Mouse (Mus musculus): ENCODE results near the gene Pde7b. TPM values are rescaled to one million over a fixed set of nuclear protein-coding genes. Genes with fewer than 3 reads are reported as not detected.

The Pde7b gene
- total and polyA plus RNA-seq, 3 experiments = 0.22 TPM; not detected in 2

DNA sequence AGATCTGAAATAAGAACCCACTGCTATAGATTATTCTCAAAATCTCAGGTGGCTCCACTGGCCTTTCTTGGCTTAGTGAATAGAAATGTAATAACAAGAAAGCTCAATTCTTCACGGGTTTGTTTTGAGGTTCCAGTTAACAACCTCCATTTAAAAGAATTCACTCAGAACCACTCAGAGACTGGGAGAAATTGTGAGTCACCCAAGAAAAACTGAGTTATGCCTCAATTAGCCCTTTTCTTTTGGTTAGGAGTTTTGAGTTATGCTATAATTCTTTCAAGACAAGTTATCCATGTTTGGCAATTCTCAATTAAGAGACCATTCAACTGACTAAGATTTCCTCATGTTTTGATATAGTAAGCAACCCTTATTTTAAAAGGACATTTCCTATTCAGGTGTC lies 260.9 kb downstream of the Pde7b start:
- no peak for TF ChIP-seq TAL1 (conservative IDR thresholded peaks at IDR 0.05; ENCODE audit: low read depth, low read length)
- no peak for TF ChIP-seq GATA2 (IDR thresholded peaks at IDR 0.05; ENCODE audit: borderline replicate concordance, low read depth, low read length)
- DNase-seq (ENCODE audit: low spot score) (no peak), ATAC-seq (ENCODE audit: extremely low read depth, insufficient number of reproducible peaks, low FRiP score, poor library complexity, severe bottlenecking) (no peak)
- no peak overlapping the region for H3K4me3 ChIP-seq (ENCODE audit: low read depth, low read length)
- H3K36me3 ChIP-seq (replicated peaks) = no peaks in the 10 kb centered on the region
- no peaks in the 10 kb centered on the region for H3K4me1 ChIP-seq (ENCODE audit: insufficient read depth, low read depth, low read length)
- H3K27me3 ChIP-seq (ENCODE audit: insufficient read depth, low read length) = peaks cover 8% of the 10 kb centered on the region
- no peaks in the 10 kb centered on the region for H3K9me3 ChIP-seq (replicated peaks)

DNA sequence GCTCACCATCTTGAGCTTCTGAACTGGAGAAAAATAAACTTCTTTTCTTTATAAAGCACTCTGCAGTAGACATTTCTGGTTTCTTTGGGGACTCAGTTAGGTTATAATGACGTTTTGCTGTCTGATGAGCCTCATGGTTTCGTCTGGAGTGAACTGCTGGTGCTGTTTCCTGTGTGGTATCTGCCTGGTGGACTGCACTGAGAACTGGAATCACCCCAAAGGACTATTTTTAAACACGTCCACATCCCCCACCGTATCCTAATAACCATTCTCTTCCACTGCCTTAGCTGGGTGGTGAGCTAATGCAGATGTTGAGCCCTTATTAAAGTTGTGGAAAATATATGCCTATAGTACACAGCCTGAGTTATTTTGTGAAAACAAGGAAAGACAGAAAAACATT lies 262.3 kb downstream of the Pde7b start:
- Histone ChIP-seq H3K4me3 (ENCODE audit: low read depth, low read length) (no peak overlapping the region), H3K27me3 (ENCODE audit: insufficient read depth, low read length) (peaks cover 8% of the 10 kb centered on the region), H3K4me1 (ENCODE audit: insufficient read depth, low read depth, low read length) (no peaks in the 10 kb centered on the region), H3K9me3 (replicated peaks) (no peaks in the 10 kb centered on the region), H3K36me3 (replicated peaks) (no peaks in the 10 kb centered on the region)
- TF ChIP-seq TAL1 (conservative IDR thresholded peaks at IDR 0.05; ENCODE audit: low read depth, low read length) (no peak), CTCF (IDR thresholded peaks at IDR 0.05; ENCODE audit: low read depth, low read length) (no peak), GATA1 (IDR thresholded peaks at IDR 0.05; ENCODE audit: borderline replicate concordance, low read length) (no peak), POLR2AphosphoS5 (IDR thresholded peaks at IDR 0.05; ENCODE audit: insufficient replicate concordance, low read depth, low read length) (no peak), GATA2 (IDR thresholded peaks at IDR 0.05; ENCODE audit: borderline replicate concordance, low read depth, low read length) (no peak)
- DNase-seq (ENCODE audit: low spot score) (no peak), ATAC-seq (ENCODE audit: extremely low read depth, insufficient number of reproducible peaks, low FRiP score, poor library complexity, severe bottlenecking) (no peak)

DNA sequence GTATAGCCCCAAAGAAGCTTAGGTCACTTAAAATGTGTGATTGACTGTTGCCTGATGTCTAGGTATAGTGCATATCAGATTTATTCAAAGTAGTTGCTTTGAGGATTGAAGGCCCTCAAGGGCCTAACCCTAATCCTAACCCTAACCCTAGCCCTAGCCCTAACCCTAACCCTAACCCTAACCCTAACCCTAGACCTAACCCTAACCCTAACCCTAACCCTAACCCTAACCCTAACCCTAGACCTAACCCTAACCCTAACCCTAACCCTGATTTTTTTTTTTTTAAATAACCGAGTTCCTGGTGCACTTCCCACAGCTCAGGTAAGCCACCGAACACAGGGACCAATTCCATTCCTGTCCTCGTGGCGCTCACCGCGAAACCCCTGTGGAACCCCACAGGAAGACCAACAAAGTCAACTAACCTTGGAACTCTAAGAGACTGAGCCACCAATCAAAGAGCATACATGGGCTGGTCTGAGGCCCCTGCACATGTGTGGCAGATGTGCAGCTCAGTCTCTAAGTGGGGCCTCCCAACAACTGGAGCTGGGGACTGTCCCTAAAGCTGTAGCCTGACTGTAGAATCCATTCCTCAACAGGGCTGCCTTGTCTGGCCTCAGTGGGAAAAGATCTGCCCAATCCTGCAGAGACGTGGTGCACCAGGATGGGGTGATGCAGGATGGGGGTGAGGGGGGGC lies 265.1 kb downstream of the Pde7b start:
- no peaks in the 10 kb centered on the region for H3K36me3 ChIP-seq (replicated peaks)
- no peaks in the 10 kb centered on the region for H3K4me1 ChIP-seq (ENCODE audit: insufficient read depth, low read depth, low read length)
- H3K4me3 ChIP-seq (ENCODE audit: low read depth, low read length) = no peak overlapping the region
- DNase-seq (ENCODE audit: low spot score) (no peak), ATAC-seq (ENCODE audit: extremely low read depth, insufficient number of reproducible peaks, low FRiP score, poor library complexity, severe bottlenecking) (no peak)
- no peaks in the 10 kb centered on the region for H3K9me3 ChIP-seq (replicated peaks)
- H3K27me3 ChIP-seq (ENCODE audit: insufficient read depth, low read length) = no peaks in the 10 kb centered on the region; the same call in 1 of the 2 replicates
- TF ChIP-seq GATA1 (IDR thresholded peaks at IDR 0.05; ENCODE audit: borderline replicate concordance, low read length) (no peak), GATA2 (IDR thresholded peaks at IDR 0.05; ENCODE audit: borderline replicate concordance, low read depth, low read length) (no peak), POLR2AphosphoS5 (IDR thresholded peaks at IDR 0.05; ENCODE audit: insufficient replicate concordance, low read depth, low read length) (no peak)

DNA sequence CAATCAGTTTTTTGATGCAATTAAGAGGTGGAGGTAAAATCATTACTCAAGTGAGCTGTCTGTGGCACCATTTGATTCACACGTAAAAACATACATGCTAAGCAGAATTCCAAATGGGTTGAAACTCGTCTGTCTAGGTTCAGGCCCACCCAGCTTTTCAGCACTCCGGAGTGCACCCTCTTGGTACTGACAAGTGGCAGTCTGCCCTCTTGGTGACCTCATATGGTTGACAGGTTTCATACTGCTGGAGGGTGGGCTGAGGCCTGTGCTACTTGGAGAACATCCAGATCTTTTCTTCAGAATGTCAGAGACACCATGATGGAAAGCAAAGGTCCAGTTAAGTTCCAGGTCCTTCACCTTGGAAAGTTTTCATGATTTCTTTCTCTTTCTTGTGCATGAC lies 265.7 kb downstream of the Pde7b start:
- Histone ChIP-seq H3K27me3 (ENCODE audit: insufficient read depth, low read length) (no peaks in the 10 kb centered on the region; the same call in 1 of the 2 replicates), H3K9me3 (replicated peaks) (no peaks in the 10 kb centered on the region), H3K4me3 (ENCODE audit: low read depth, low read length) (no peak overlapping the region), H3K4me1 (ENCODE audit: insufficient read depth, low read depth, low read length) (no peaks in the 10 kb centered on the region), H3K36me3 (replicated peaks) (no peaks in the 10 kb centered on the region)
- TF ChIP-seq GATA2 (IDR thresholded peaks at IDR 0.05; ENCODE audit: borderline replicate concordance, low read depth, low read length) = no peak
- TF ChIP-seq GATA1 (IDR thresholded peaks at IDR 0.05; ENCODE audit: borderline replicate concordance, low read length) = no peak
- no peak for TF ChIP-seq TAL1 (conservative IDR thresholded peaks at IDR 0.05; ENCODE audit: low read depth, low read length)
- no peak for TF ChIP-seq POLR2AphosphoS5 (IDR thresholded peaks at IDR 0.05; ENCODE audit: insufficient replicate concordance, low read depth, low read length)
- no peak for TF ChIP-seq CTCF (IDR thresholded peaks at IDR 0.05; ENCODE audit: low read depth, low read length)
- ATAC-seq (ENCODE audit: extremely low read depth, insufficient number of reproducible peaks, low FRiP score, poor library complexity, severe bottlenecking) (no peak), DNase-seq (ENCODE audit: low spot score) (no peak)

DNA sequence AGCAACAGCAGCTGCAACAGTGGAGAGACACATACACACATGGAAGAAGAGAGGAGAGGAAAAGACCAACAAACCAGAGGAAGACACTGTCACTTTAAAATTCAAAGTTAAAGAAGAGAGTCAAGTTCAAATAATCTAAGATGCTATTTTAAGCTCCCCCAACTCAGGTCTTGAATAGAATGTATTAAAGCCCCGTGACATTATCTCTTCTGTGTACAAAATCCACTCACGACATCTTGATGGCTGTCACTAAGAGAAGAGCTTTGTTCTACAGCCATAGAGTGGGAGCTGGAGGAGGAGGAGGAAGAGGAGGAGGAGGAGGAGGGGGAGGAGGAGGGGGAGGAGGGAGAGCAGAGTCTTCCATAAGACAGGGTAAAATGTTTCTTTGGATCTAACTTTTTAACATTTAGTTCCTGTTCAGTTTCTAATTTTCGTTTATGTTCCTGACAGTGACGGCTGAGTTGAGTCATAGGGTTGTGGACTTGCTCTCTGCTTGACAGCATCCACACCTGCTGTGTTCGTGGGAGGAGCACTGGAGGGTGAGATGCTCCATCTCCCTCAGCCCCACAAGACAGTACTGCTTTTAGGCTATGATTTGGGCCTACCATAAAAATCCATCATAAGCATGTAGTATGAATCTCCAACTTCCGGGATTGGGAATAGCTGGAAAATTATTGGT lies 270.4 kb downstream of the Pde7b start:
- ATAC-seq (ENCODE audit: extremely low read depth, insufficient number of reproducible peaks, low FRiP score, poor library complexity, severe bottlenecking) (no peak), DNase-seq (ENCODE audit: low spot score) (no peak)
- no peak overlapping the region for H3K4me3 ChIP-seq (ENCODE audit: low read depth, low read length)
- H3K9me3 ChIP-seq (replicated peaks) = no peaks in the 10 kb centered on the region
- TF ChIP-seq GATA2 (IDR thresholded peaks at IDR 0.05; ENCODE audit: borderline replicate concordance, low read depth, low read length) = no peak
- no peak for TF ChIP-seq TAL1 (conservative IDR thresholded peaks at IDR 0.05; ENCODE audit: low read depth, low read length)
- no peak for TF ChIP-seq CTCF (IDR thresholded peaks at IDR 0.05; ENCODE audit: low read depth, low read length)
- TF ChIP-seq POLR2AphosphoS5 (IDR thresholded peaks at IDR 0.05; ENCODE audit: insufficient replicate concordance, low read depth, low read length) = no peak
- no peak for TF ChIP-seq GATA1 (IDR thresholded peaks at IDR 0.05; ENCODE audit: borderline replicate concordance, low read length)
- H3K36me3 ChIP-seq (replicated peaks) = no peaks in the 10 kb centered on the region
- 0 out of 2 replicates have a peak, but pooled peaks cover 2% of the 10 kb centered on the region for H3K27me3 ChIP-seq (ENCODE audit: insufficient read depth, low read length)
- H3K4me1 ChIP-seq (ENCODE audit: insufficient read depth, low read depth, low read length) = no peaks in the 10 kb centered on the region

DNA sequence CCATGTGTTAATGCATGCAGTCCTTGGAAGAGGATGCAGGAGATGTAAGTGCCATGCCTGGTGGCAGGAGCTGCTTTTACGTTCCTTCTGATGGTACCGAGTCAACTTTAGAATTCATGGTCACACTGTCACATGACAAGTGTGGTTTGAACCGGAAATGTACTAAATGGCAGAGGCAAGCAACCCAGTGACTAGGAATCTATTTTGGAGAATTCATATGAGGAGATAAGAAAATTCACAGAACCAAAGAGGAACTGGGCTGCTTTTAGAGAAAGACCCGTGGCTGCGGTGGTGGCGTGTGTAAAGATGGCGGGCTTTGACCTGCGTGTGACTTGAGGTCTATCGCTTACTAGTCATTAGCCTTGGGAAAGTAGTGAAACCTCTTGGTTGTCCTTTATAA lies 287.4 kb downstream of the Pde7b start:
- no peak for DNase-seq (ENCODE audit: low spot score)
- no peak overlapping the region for H3K4me3 ChIP-seq (ENCODE audit: low read depth, low read length)

More for the DNA sequence above, 287.4 kb downstream of the Pde7b start:
- TF ChIP-seq TAL1 (conservative IDR thresholded peaks at IDR 0.05; ENCODE audit: low read depth, low read length) (no peak), GATA1 (IDR thresholded peaks at IDR 0.05; ENCODE audit: borderline replicate concordance, low read length) (no peak), CTCF (IDR thresholded peaks at IDR 0.05; ENCODE audit: low read depth, low read length) (no peak), POLR2AphosphoS5 (IDR thresholded peaks at IDR 0.05; ENCODE audit: insufficient replicate concordance, low read depth, low read length) (no peak), GATA2 (IDR thresholded peaks at IDR 0.05; ENCODE audit: borderline replicate concordance, low read depth, low read length) (no peak)
- no peak for ATAC-seq (ENCODE audit: extremely low read depth, insufficient number of reproducible peaks, low FRiP score, poor library complexity, severe bottlenecking)
- Histone ChIP-seq H3K27me3 (ENCODE audit: insufficient read depth, low read length) (peaks cover 2% of the 10 kb centered on the region; the same call in 1 of the 2 replicates), H3K36me3 (replicated peaks) (no peaks in the 10 kb centered on the region), H3K9me3 (replicated peaks) (no peaks in the 10 kb centered on the region), H3K4me1 (ENCODE audit: insufficient read depth, low read depth, low read length) (0 out of 2 replicates have a peak, but pooled peaks cover 3% of the 10 kb centered on the region)
